Mouse (Mus musculus): Measurements from ENCODE around the gene Otog. TPM values are rescaled to one million over a fixed set of nuclear protein-coding genes. Genes with fewer than 3 reads are reported as not detected.

Gene Otog
- total and polyA plus RNA-seq, 3 experiments: under 0.01 TPM; not detected in 2

GRCm38 (mm10) chr7:46321242-46321641, 80.5 kb downstream of the Otog start:
- Histone ChIP-seq H3K9me3 (replicated peaks; ENCODE audit: low read length) (peaks cover 3% of the 10 kb centered on the region), H3K36me3 (replicated peaks in 1 of 2; ENCODE audit: control insufficient read depth in 1 of 2, insufficient read depth in 1 of 2, low read length in 1 of 2) (no peaks in the 10 kb centered on the region), H3K27ac (ENCODE audit: insufficient read depth, low read depth) (no peak overlapping the region), H3K4me1 (ENCODE audit: control insufficient read depth in 1 of 2, insufficient read depth in 2 of 2) (peaks cover 0 to 4% of the 10 kb centered on the region in 2 experiments; a peak in 2 of 4 replicates), H3K79me2 (replicated peaks; ENCODE audit: control insufficient read depth, extremely low read depth, insufficient read depth, poor library complexity, severe bottlenecking) (no peaks in the 10 kb centered on the region), H3K27me3 (replicated peaks) (peaks cover 35% of the 10 kb centered on the region), H3K4me3 (replicated peaks in 1 of 3; ENCODE audit: low read depth in 2 of 3, low read length in 2 of 3, poor library complexity in 1 of 3) (no peak overlapping the region), H3K9ac (ENCODE audit: insufficient read depth, low read depth) (no peak overlapping the region), H3K4me2 (ENCODE audit: insufficient read depth, low read depth, poor library complexity, severe bottlenecking) (no peak overlapping the region)
- dilution Hi-C loops (cut with MboI; ENCODE audit: extremely low pct_ligation_motif_present, extremely low pct_unique_long_range_greater_than_20kb, low sequenced_read_pairs): no loop called here
- in situ Hi-C loops (cut with MboI; ENCODE audit: low pct_ligation_motif_present, low pct_unique_long_range_greater_than_20kb, low sequenced_read_pairs): no loop called here
- DNase-seq (ENCODE audit: extremely low read depth): peak; percentile 76
- TF ChIP-seq NRF1 (IDR thresholded peaks at IDR 0.05; ENCODE audit: low read depth, low read length) (no peak), BHLHE40 (IDR thresholded peaks at IDR 0.05; ENCODE audit: low read depth, low read length) (peak; percentile 55), JUN (IDR thresholded peaks at IDR 0.05; ENCODE audit: insufficient read depth, low read depth, low read length) (peak; percentile 66), SIN3A (IDR thresholded peaks at IDR 0.05; ENCODE audit: low read length) (no peak), MAFK (IDR thresholded peaks at IDR 0.05; ENCODE audit: insufficient replicate concordance, low read length) (peak; percentile 97), ETS1 (conservative IDR thresholded peaks at IDR 0.05; ENCODE audit: low read depth, low read length) (peak; percentile 92), MAZ (IDR thresholded peaks at IDR 0.05; ENCODE audit: low read depth, low read length) (no peak), HCFC1 (IDR thresholded peaks at IDR 0.05; ENCODE audit: low read depth, low read length) (no peak), JUND (conservative IDR thresholded peaks at IDR 0.05; ENCODE audit: low read depth, low read length) (peak; percentile 77), SMC3 (IDR thresholded peaks at IDR 0.05; ENCODE audit: low read depth, low read length) (no peak), UBTF (IDR thresholded peaks at IDR 0.05; ENCODE audit: low read depth, low read length) (no peak), MEF2A (IDR thresholded peaks at IDR 0.05; ENCODE audit: borderline replicate concordance, low read depth, low read length) (no peak), MAX (IDR thresholded peaks at IDR 0.05; ENCODE audit: low read length) (peak; percentile 30; the same call in 1 of the 2 replicates), POLR2A (IDR thresholded peaks at IDR 0.05; ENCODE audit: low read depth, low read length) (no peak), RAD21 (IDR thresholded peaks at IDR 0.05; ENCODE audit: low read depth, low read length) (no peak), IRF4 (IDR thresholded peaks at IDR 0.05; ENCODE audit: low read depth, low read length) (peak; percentile 40; the same call in 1 of the 2 replicates), EP300 (IDR thresholded peaks at IDR 0.05; ENCODE audit: low read length) (peak; percentile 73), NELFE (IDR thresholded peaks at IDR 0.05; ENCODE audit: low read depth, low read length) (no peak), GABPA (IDR thresholded peaks at IDR 0.05; ENCODE audit: insufficient replicate concordance, low read depth, low read length) (no peak), CHD2 (IDR thresholded peaks at IDR 0.05; ENCODE audit: low read length) (no peak; the same call in 1 of the 2 replicates), ZKSCAN1 (IDR thresholded peaks at IDR 0.05; ENCODE audit: borderline replicate concordance, low read depth, low read length) (no peak), ZC3H11A (IDR thresholded peaks at IDR 0.05; ENCODE audit: low read depth, low read length) (no peak), USF1 (IDR thresholded peaks at IDR 0.05; ENCODE audit: low read depth, low read length) (no peak), TBP (conservative IDR thresholded peaks at IDR 0.05; ENCODE audit: low read depth, low read length) (no peak)

All from CH12.LX (cell line).